Mouse (Mus musculus) megakaryocyte progenitor cell, adult 5-6 weeks (primary cell): Measurements from ENCODE around the gene Gnb3. TPM values are rescaled to one million over a fixed set of nuclear protein-coding genes. Genes with fewer than 3 reads are reported as not detected.
"Not testable (repeated sequence)": the region's sequence is repeated elsewhere in the genome, so short reads cannot be mapped to it uniquely, and the experiment has no call there.

Experiments used
- ATAC-seq: replicated peaks from 2 replicates; pipeline ENCODE4 v1.8.0; 2016; ENCODE audit warnings: mild to moderate bottlenecking, moderate TSS enrichment, inconsistent platforms; ENCODE audit not compliant: poor library complexity
- total RNA-seq, 2 experiments: library from RNA; stranded (forward) in 1 of 2; stranded (reverse) in 1 of 2; fragments of 157-497, 149-512 nt in 1 of 2; fragments of 200-1000 nt in 1 of 2; gene quantifications; 2 replicates each; pipeline versions ENCODE4 v1.2.3 to v1.2.4; 2015 to 2017

Gene Gnb3
- total RNA-seq, 2 experiments from 2014 or later = not detected

GRCm38 (mm10) chr6:124804341-124804740 is 35.7 kb downstream of the Gnb3 start:
- ATAC-seq = no peak

- not testable (repeated sequence) for ATAC-seq
These were observed 36.4 kb downstream of the Gnb3 start for GRCm38 (mm10) chr6:124803691-124804090.

- no peak for ATAC-seq
These were observed 37.0 kb downstream of the Gnb3 start for GRCm38 (mm10) chr6:124803061-124803460.

- peak; percentile 26; the same call in 1 of the 2 replicates for ATAC-seq
These were observed 37.7 kb downstream of the Gnb3 start for GRCm38 (mm10) chr6:124802400-124802799.

- no peak for ATAC-seq
These were observed 43.9 kb downstream of the Gnb3 start for GRCm38 (mm10) chr6:124796200-124796599.

- ATAC-seq = no peak
These were observed 44.3 kb downstream of the Gnb3 start for GRCm38 (mm10) chr6:124795781-124796180.

GRCm38 (mm10) chr6:124791911-124792310 is 48.2 kb downstream of the Gnb3 start:
- ATAC-seq = no peak

GRCm38 (mm10) chr6:124790121-124790520 is 50.0 kb downstream of the Gnb3 start:
- ATAC-seq = peak; percentile 53; the same call in 1 of the 2 replicates

GRCm38 (mm10) chr6:124789519-124789918 is 50.6 kb downstream of the Gnb3 start:
- no peak for ATAC-seq

GRCm38 (mm10) chr6:124787722-124788121 is 52.4 kb downstream of the Gnb3 start:
- ATAC-seq = no peak

- peak; percentile 85 for ATAC-seq
These were observed 53.2 kb downstream of the Gnb3 start for GRCm38 (mm10) chr6:124786756-124787420.

Other genes starting within 250 kb of the Gnb3 start
- gene C1s2, start 204.2 kb downstream of the Gnb3 start, total RNA-seq (2015) = not detected in 2 replicates
- gene C1s2, start 204.2 kb downstream of the Gnb3 start, total RNA-seq (2017) = not detected in 2 replicates
- 38.4 and 40.7 TPM in 2 replicates for gene Lpcat3, start 177.2 kb downstream of the Gnb3 start, total RNA-seq (2015)
- gene Lpcat3, start 177.2 kb downstream of the Gnb3 start, total RNA-seq (2017) = 27.8 and 28.8 TPM in 2 replicates
- 204 and 205 TPM in 2 replicates for gene Emg1, start 128.1 kb downstream of the Gnb3 start, total RNA-seq (2015)
- 304 and 317 TPM in 2 replicates for gene Emg1, start 128.1 kb downstream of the Gnb3 start, total RNA-seq (2017)
- 229 and 271 TPM in 2 replicates for gene Phb2, start 127.9 kb downstream of the Gnb3 start, total RNA-seq (2015)
- gene Phb2, start 127.9 kb downstream of the Gnb3 start, total RNA-seq (2017) = 335 and 374 TPM in 2 replicates
- 115 and 121 TPM in 2 replicates for gene Ptpn6, start 101.6 kb downstream of the Gnb3 start, total RNA-seq (2015)
- 398 and 466 TPM in 2 replicates for gene Ptpn6, start 101.6 kb downstream of the Gnb3 start, total RNA-seq (2017)
- gene Grcc10, start 98.9 kb downstream of the Gnb3 start, total RNA-seq (2015) = 171 and 179 TPM in 2 replicates
- 99.5 and 133 TPM in 2 replicates for gene Grcc10, start 98.9 kb downstream of the Gnb3 start, total RNA-seq (2017)
- gene Gm45234, start 84.3 kb downstream of the Gnb3 start, total RNA-seq (2015) = not detected in 2 replicates
- not detected in 2 replicates for gene Gm45234, start 84.3 kb downstream of the Gnb3 start, total RNA-seq (2017)
- gene Atn1, start 83.8 kb downstream of the Gnb3 start, total RNA-seq (2015) = 25.2 and 25.7 TPM in 2 replicates
- gene Atn1, start 83.8 kb downstream of the Gnb3 start, total RNA-seq (2017) = 1.2 and 2.9 TPM in 2 replicates
- not detected in 2 replicates for gene Eno2, start 70.6 kb downstream of the Gnb3 start, total RNA-seq (2015)
- gene Eno2, start 70.6 kb downstream of the Gnb3 start, total RNA-seq (2017) = not detected in 2 replicates
- not detected in 2 replicates for gene Lrrc23, start 60.5 kb downstream of the Gnb3 start, total RNA-seq (2015)
- 0.17 TPM in 1 of 2 replicates, not detected in the other for gene Lrrc23, start 60.5 kb downstream of the Gnb3 start, total RNA-seq (2017)
- 1.6 and 2.2 TPM in 2 replicates for gene Spsb2, start 31.6 kb downstream of the Gnb3 start, total RNA-seq (2015)
- gene Spsb2, start 31.6 kb downstream of the Gnb3 start, total RNA-seq (2017) = 6.0 and 9.0 TPM in 2 replicates
- 279 and 298 TPM in 2 replicates for gene Tpi1, start 26.0 kb downstream of the Gnb3 start, total RNA-seq (2015)
- gene Tpi1, start 26.0 kb downstream of the Gnb3 start, total RNA-seq (2017) = 240 and 287 TPM in 2 replicates
- 42.0 and 46.7 TPM in 2 replicates for gene Usp5, start 10.8 kb downstream of the Gnb3 start, total RNA-seq (2015)
- gene Usp5, start 10.8 kb downstream of the Gnb3 start, total RNA-seq (2017) = 86.1 and 87.7 TPM in 2 replicates
- 130 and 145 TPM in 2 replicates for gene Cdca3, start 10.7 kb downstream of the Gnb3 start, total RNA-seq (2015)
- 149 and 159 TPM in 2 replicates for gene Cdca3, start 10.7 kb downstream of the Gnb3 start, total RNA-seq (2017)
- 1.3 and 3.5 TPM in 2 replicates for gene P3h3, start 17.5 kb upstream of the Gnb3 start, total RNA-seq (2015)
- 1.00 and 2.5 TPM in 2 replicates for gene P3h3, start 17.5 kb upstream of the Gnb3 start, total RNA-seq (2017)
- gene Gpr162, start 23.7 kb upstream of the Gnb3 start, total RNA-seq (2015) = not detected in 2 replicates
- not detected in 2 replicates for gene Gpr162, start 23.7 kb upstream of the Gnb3 start, total RNA-seq (2017)
- gene Cd4, start 47.9 kb upstream of the Gnb3 start, total RNA-seq (2015) = 0.42 and 1.0 TPM in 2 replicates
- gene Cd4, start 47.9 kb upstream of the Gnb3 start, total RNA-seq (2017) = 0.08 and 1.0 TPM in 2 replicates
- 0.81 and 1.3 TPM in 2 replicates for gene Lag3, start 71.4 kb upstream of the Gnb3 start, total RNA-seq (2015)
- gene Lag3, start 71.4 kb upstream of the Gnb3 start, total RNA-seq (2017) = 0.08 and 1.0 TPM in 2 replicates
- gene Ptms, start 79.8 kb upstream of the Gnb3 start, total RNA-seq (2015) = 15.9 and 18.8 TPM in 2 replicates
- gene Ptms, start 79.8 kb upstream of the Gnb3 start, total RNA-seq (2017) = 14.0 and 26.1 TPM in 2 replicates
- gene Mlf2, start 91.1 kb upstream of the Gnb3 start, total RNA-seq (2015) = 71.3 and 82.7 TPM in 2 replicates
- gene Mlf2, start 91.1 kb upstream of the Gnb3 start, total RNA-seq (2017) = 57.0 and 58.8 TPM in 2 replicates
- gene Cops7a, start 125.3 kb upstream of the Gnb3 start, total RNA-seq (2015) = 86.3 and 90.2 TPM in 2 replicates
- gene Cops7a, start 125.3 kb upstream of the Gnb3 start, total RNA-seq (2017) = 56.1 and 61.8 TPM in 2 replicates
- 0.15 TPM in 1 of 2 replicates, not detected in the other for gene Pianp, start 156.4 kb upstream of the Gnb3 start, total RNA-seq (2015)
- not detected in 2 replicates for gene Pianp, start 156.4 kb upstream of the Gnb3 start, total RNA-seq (2017)
- gene Zfp384, start 168.9 kb upstream of the Gnb3 start, total RNA-seq (2015) = 67.9 and 69.9 TPM in 2 replicates
- gene Zfp384, start 168.9 kb upstream of the Gnb3 start, total RNA-seq (2017) = 26.2 and 29.3 TPM in 2 replicates
- 22.8 and 25.2 TPM in 2 replicates for gene Ing4, start 199.5 kb upstream of the Gnb3 start, total RNA-seq (2015)
- gene Ing4, start 199.5 kb upstream of the Gnb3 start, total RNA-seq (2017) = 44.4 and 49.8 TPM in 2 replicates
- gene Acrbp, start 209.4 kb upstream of the Gnb3 start, total RNA-seq (2015) = 8.1 and 9.5 TPM in 2 replicates
- gene Acrbp, start 209.4 kb upstream of the Gnb3 start, total RNA-seq (2017) = 3.6 and 5.8 TPM in 2 replicates
- gene Lpar5, start 227.6 kb upstream of the Gnb3 start, total RNA-seq (2015) = 6.7 and 10.6 TPM in 2 replicates
- gene Lpar5, start 227.6 kb upstream of the Gnb3 start, total RNA-seq (2017) = 3.5 and 6.7 TPM in 2 replicates